Mouse (Mus musculus) testis, adult 2 months (tissue): ENCODE data around the gene Gm20388.

Experiments used
- CTCF ChIP-seq: fragments of 200-500 bp; IDR thresholded peaks from 2 replicates; pipeline ENCODE4 v1.5.1; 2012; ENCODE audit warnings: low read depth, mild to moderate bottlenecking, inconsistent platforms, low read length, moderate library complexity; ENCODE audit not compliant: control insufficient read depth, insufficient read depth, insufficient replicate concordance
- POLR2A ChIP-seq: fragments of 200-500 bp; IDR thresholded peaks from 2 replicates; pipeline ENCODE4 v1.6.1; 2012; ENCODE audit warnings: low read depth, mild to moderate bottlenecking, inconsistent platforms, low read length, moderate library complexity; ENCODE audit not compliant: control insufficient read depth

DNA sequence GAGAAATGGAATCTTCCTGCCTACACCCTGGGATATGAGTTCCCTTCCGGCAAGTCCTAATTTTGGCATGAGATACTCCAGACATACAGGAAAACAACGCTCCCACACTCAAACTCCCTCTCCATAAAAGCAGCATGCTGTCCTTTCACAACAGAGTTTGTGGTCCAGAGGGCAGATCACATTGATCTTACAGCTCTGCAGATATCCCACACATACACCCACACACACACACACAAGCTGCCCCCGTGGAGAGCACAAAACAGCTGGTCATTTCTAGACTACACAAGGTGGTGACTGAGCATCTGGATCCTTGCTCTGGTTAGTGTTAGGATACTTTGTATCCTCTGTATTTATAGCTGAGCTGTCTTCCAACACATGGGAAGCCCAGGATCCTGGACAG, 1964.4 kb downstream of the Gm20388 start:
- TF ChIP-seq CTCF (no peak), POLR2A (no peak)
